20 mouse cellular contexts compared by ENCODE assay signal in genomic region chr17:45495398-45495797, GRCm38 (mm10). TPM values are rescaled to one million over a fixed set of nuclear protein-coding genes. Genes with fewer than 3 reads are reported as not detected.
DNase-seq lines count a peak whose midpoint lies in the region; ATAC-seq and TF ChIP-seq lines count a peak whose summit lies in the region.
"Had no signal": no experiment of that assay in that cellular context is flagged by ENCODE, and none has a peak within 500 bp of the region (broad histone marks: within the 10 kb centered on the region; RNA-seq: fewer than 3 reads in every experiment).

No protein-coding gene starts in this region.

- peak overlapping the region; percentile 36 for H3K4me3 ChIP-seq in testis, adult 2 months (ENCODE audit: control insufficient read depth, low read depth, low read length)
- H3K4me3 ChIP-seq in ES-Bruce4 (ENCODE audit: low read depth, low read length): peak overlapping the region; percentile 23; the same call in 1 of the 2 replicates
- H3K4me3 ChIP-seq in stomach, embryonic 16.5 days (replicated peaks; ENCODE audit: low read length): no peak overlapping the region
- no peak overlapping the region for H3K4me3 ChIP-seq in liver, embryonic 12.5 days
- H3K4me3 ChIP-seq: embryonic facial prominence, embryonic 13.5 days; forebrain, embryonic 12.5 days; heart, embryonic 12.5 days; hindbrain, embryonic 10.5 days had no signal

- no peak overlapping the region for H3K27ac ChIP-seq in testis, adult 2 months (ENCODE audit: control insufficient read depth, insufficient read depth, low read depth, low read length)
- peak overlapping the region; percentile 90 for H3K27ac ChIP-seq in ES-Bruce4 (ENCODE audit: insufficient read depth, low read length)
- H3K27ac ChIP-seq in stomach, embryonic 16.5 days (ENCODE audit: low read length): no peak overlapping the region
- no peak overlapping the region for H3K27ac ChIP-seq in liver, embryonic 12.5 days
- H3K27ac ChIP-seq: embryonic facial prominence, embryonic 13.5 days; forebrain, embryonic 12.5 days; hindbrain, embryonic 10.5 days; hindbrain, embryonic 14.5 days had no signal

- 0 out of 2 replicates have a peak, but pooled peaks cover 4% of the 10 kb centered on the region for H3K4me1 ChIP-seq in testis, adult 2 months (ENCODE audit: control insufficient read depth, insufficient read depth, low read length)
- peaks cover 8% of the 10 kb centered on the region for H3K4me1 ChIP-seq in ES-Bruce4 (ENCODE audit: control insufficient read depth, insufficient read depth, low read length)
- H3K4me1 ChIP-seq in stomach, embryonic 16.5 days (ENCODE audit: control insufficient read depth, insufficient read depth, low read length): 0 out of 2 replicates have a peak, but pooled peaks cover 5% of the 10 kb centered on the region
- H3K4me1 ChIP-seq in liver, embryonic 12.5 days: no peaks in the 10 kb centered on the region
- H3K4me1 ChIP-seq: forebrain, embryonic 12.5 days had no signal

- peak; percentile 73 for ATAC-seq in stomach, embryonic 16.5 days (ENCODE audit: insufficient read depth, low FRiP score)
- ATAC-seq in liver, embryonic 12.5 days: no peak
- ATAC-seq: forebrain, embryonic 16.5 days had no signal

- H3K9ac ChIP-seq in ES-Bruce4 (ENCODE audit: low read depth, poor library complexity, severe bottlenecking): 0 out of 2 replicates have a peak overlapping the region, but pooled peaks have one; percentile 28
- no peak overlapping the region for H3K9ac ChIP-seq in stomach, embryonic 16.5 days (ENCODE audit: low read length)
- H3K9ac ChIP-seq in liver, embryonic 12.5 days: no peak overlapping the region
- H3K9ac ChIP-seq: embryonic facial prominence, embryonic 13.5 days; forebrain, embryonic 12.5 days; heart, embryonic 12.5 days; hindbrain, embryonic 14.5 days had no signal

- TF ChIP-seq POLR2A in testis, adult 2 months (IDR thresholded peaks at IDR 0.05; ENCODE audit: control insufficient read depth, low read depth, low read length): no peak
- TF ChIP-seq POLR2A in ES-Bruce4 (IDR thresholded peaks at IDR 0.05; ENCODE audit: insufficient read depth, low read length): no peak

- TF ChIP-seq CTCF in testis, adult 2 months (IDR thresholded peaks at IDR 0.05; ENCODE audit: control insufficient read depth, insufficient read depth, insufficient replicate concordance, low read depth, low read length): no peak
- TF ChIP-seq CTCF in ES-Bruce4 (IDR thresholded peaks at IDR 0.05; ENCODE audit: low read depth, low read length): no peak

- H3K27me3 ChIP-seq in testis, adult 2 months (ENCODE audit: control insufficient read depth, insufficient read depth, low read length): no peaks in the 10 kb centered on the region
- no peaks in the 10 kb centered on the region for H3K27me3 ChIP-seq in ES-Bruce4 (ENCODE audit: control insufficient read depth, insufficient read depth, low read length, poor library complexity, severe bottlenecking)
- no peaks in the 10 kb centered on the region for H3K27me3 ChIP-seq in stomach, embryonic 16.5 days (ENCODE audit: control insufficient read depth, insufficient read depth, low read length)
- peaks cover 21% of the 10 kb centered on the region for H3K27me3 ChIP-seq in liver, embryonic 12.5 days (replicated peaks)

- 60% methylated on average over 11 of the region's 11 CpGs for WGBS in stomach, embryonic 16.5 days
- 64% methylated on average over 11 of the region's 11 CpGs for WGBS in liver, embryonic 12.5 days (ENCODE audit: insufficient replicate concordance)

- H3K36me3 ChIP-seq in testis, adult 2 months (ENCODE audit: control insufficient read depth, insufficient read depth, low read length): no peaks in the 10 kb centered on the region
- H3K36me3 ChIP-seq in ES-Bruce4 (ENCODE audit: control insufficient read depth, insufficient read depth, low read length, poor library complexity, severe bottlenecking): no peaks in the 10 kb centered on the region
- H3K36me3 ChIP-seq in stomach, embryonic 16.5 days (ENCODE audit: control insufficient read depth, insufficient read depth, low read length): no peaks in the 10 kb centered on the region
- no peaks in the 10 kb centered on the region for H3K36me3 ChIP-seq in liver, embryonic 12.5 days
- H3K36me3 ChIP-seq: embryonic facial prominence, embryonic 13.5 days; forebrain, embryonic 12.5 days; heart, embryonic 12.5 days; hindbrain, embryonic 10.5 days had no signal

- H3K9me3 ChIP-seq in ES-Bruce4 (replicated peaks; ENCODE audit: control insufficient read depth, insufficient read depth, low read length, poor library complexity, severe bottlenecking): no peaks in the 10 kb centered on the region
- no peaks in the 10 kb centered on the region for H3K9me3 ChIP-seq in stomach, embryonic 16.5 days (replicated peaks; ENCODE audit: control insufficient read depth, low read length)
- no peaks in the 10 kb centered on the region for H3K9me3 ChIP-seq in liver, embryonic 12.5 days (replicated peaks)
- H3K9me3 ChIP-seq: embryonic facial prominence, embryonic 13.5 days; forebrain, embryonic 12.5 days; heart, embryonic 12.5 days; hindbrain, embryonic 10.5 days had no signal

- no peak for DNase-seq in testis, postnatal 10 days (ENCODE audit: low spot score)
- peak; percentile 93 for DNase-seq in ZHBTc4 (ENCODE audit: low read depth, low spot score)
- DNase-seq in spleen, postnatal 4 days (ENCODE audit: low spot score in 2 of 2): no peak
- no peak for DNase-seq in kidney, adult 11 months
- DNase-seq: adrenal gland, adult 8-10 months; cerebellum, adult 11 months; cerebellum, adult 8-10 months; cerebellum, postnatal 25 days; gastrocnemius, postnatal 14 days had no signal

- H3K4me2 ChIP-seq in stomach, embryonic 16.5 days (ENCODE audit: low read depth, low read length): no peak overlapping the region
- H3K4me2 ChIP-seq in liver, embryonic 12.5 days: no peak overlapping the region
- H3K4me2 ChIP-seq: embryonic facial prominence, embryonic 13.5 days; forebrain, embryonic 12.5 days; heart, embryonic 12.5 days; hindbrain, embryonic 14.5 days had no signal

- peak; percentile 97 for TF ChIP-seq EP300 in ES-Bruce4 (IDR thresholded peaks at IDR 0.05; ENCODE audit: insufficient read depth, low read depth, low read length)

RNA-seq across cellular contexts. Expression of gene Aars2, which starts 11.2 kb away (rescaled TPM):
- polyA plus RNA-seq in testis, adult 2 months (2012; rRNA removed): 19.3 and 23.4 TPM in 2 replicates
- 18.1 and 19.0 TPM in 2 replicates for polyA plus RNA-seq in ES-Bruce4 (2011; ENCODE audit: insufficient read depth, insufficient read length, low read depth, missing spikeins)
- polyA plus RNA-seq in stomach, embryonic 16.5 days (2015; fragmentation: Nextera tagmentation; extraction: Ambion mirVana): 17.0 and 18.6 TPM in 2 replicates
- 13.6 and 13.9 TPM in 2 replicates for polyA plus RNA-seq in liver, embryonic 12.5 days (2016; fragmentation: Nextera tagmentation; extraction: Ambion mirVana)

RNA-seq across cellular contexts. Expression of gene Spats1, which starts 20.2 kb away (rescaled TPM):
- 22.7 and 23.3 TPM in 2 replicates for polyA plus RNA-seq in testis, adult 2 months (2012; rRNA removed)
- 3.0 and 3.2 TPM in 2 replicates for polyA plus RNA-seq in ES-Bruce4 (2011; ENCODE audit: insufficient read depth, insufficient read length, low read depth, missing spikeins)
- polyA plus RNA-seq in stomach, embryonic 16.5 days (2015; fragmentation: Nextera tagmentation; extraction: Ambion mirVana): 0.08 and 0.41 TPM in 2 replicates
- 0.24 and 0.26 TPM in 2 replicates for polyA plus RNA-seq in liver, embryonic 12.5 days (2016; fragmentation: Nextera tagmentation; extraction: Ambion mirVana)

RNA-seq across cellular contexts. Expression of gene Tcte1, which starts 27.8 kb away (rescaled TPM):
- polyA plus RNA-seq in testis, adult 2 months (2012; rRNA removed): 261 and 281 TPM in 2 replicates
- not detected in 2 replicates for polyA plus RNA-seq in ES-Bruce4 (2011; ENCODE audit: insufficient read depth, insufficient read length, low read depth, missing spikeins)
- polyA plus RNA-seq in stomach, embryonic 16.5 days (2015; fragmentation: Nextera tagmentation; extraction: Ambion mirVana): 0.25 and 0.28 TPM in 2 replicates
- 0.08 and 0.14 TPM in 2 replicates for polyA plus RNA-seq in liver, embryonic 12.5 days (2016; fragmentation: Nextera tagmentation; extraction: Ambion mirVana)
- polyA plus RNA-seq: C2C12 had no signal

RNA-seq across cellular contexts. Expression of gene Tmem151b, which starts 54.1 kb away (rescaled TPM):
- polyA plus RNA-seq in testis, adult 2 months (2012; rRNA removed): 0.35 and 0.37 TPM in 2 replicates
- 1.5 and 1.8 TPM in 2 replicates for polyA plus RNA-seq in ES-Bruce4 (2011; ENCODE audit: insufficient read depth, insufficient read length, low read depth, missing spikeins)
- 2.1 and 2.2 TPM in 2 replicates for polyA plus RNA-seq in stomach, embryonic 16.5 days (2015; fragmentation: Nextera tagmentation; extraction: Ambion mirVana)
- polyA plus RNA-seq in liver, embryonic 12.5 days (2016; fragmentation: Nextera tagmentation; extraction: Ambion mirVana): 0.30 and 0.31 TPM in 2 replicates

Comparison
In these comparisons a context has a peak if more than half of its experiments do, and no peak if none do; other contexts are left out.
1. H3K4me3 ChIP-seq: peak in testis, adult 2 months (single experiment) and ES-Bruce4 (single experiment); none in stomach, embryonic 16.5 days (single experiment) and liver, embryonic 12.5 days (single experiment).
2. RNA of gene Tcte1, which starts 27.8 kb away (polyA plus RNA-seq): 261 to 281 TPM in testis, adult 2 months; 0.25 to 0.28 TPM in stomach, embryonic 16.5 days, 0.08 to 0.14 TPM in liver, embryonic 12.5 days and not detected in ES-Bruce4; every median in the first group is over 100 times any median in the second.